Mouse (Mus musculus) lung, embryonic 16.5 days (tissue): ENCODE results near the gene Tmed6. TPM values are rescaled to one million over a fixed set of nuclear protein-coding genes. Genes with fewer than 3 reads are reported as not detected.

Source experiments
- ATAC-seq: fragments of 200-750 bp; cut with Nextera tagmentation; 2 replicates; pipeline ENCODE4 v1.8.0; 2017; ENCODE audit warnings: low read depth, mild to moderate bottlenecking, moderate library complexity
- H3K27ac ChIP-seq: fragments of 300-500 bp; sonication (generic); 2 replicates; pipeline ENCODE4 v1.5.1; 2014; ENCODE audit warnings: mild to moderate bottlenecking, control low read depth, low read length
- H3K27me3 ChIP-seq: fragments of 300-500 bp; sonication (generic); 2 replicates; pipeline ENCODE4 v1.6.1; 2014; ENCODE audit warnings: low read depth, low read length, mixed read lengths; ENCODE audit not compliant: control insufficient read depth, insufficient read depth
- H3K36me3 ChIP-seq: fragments of 300-500 bp; sonication (generic); 2 replicates; pipeline ENCODE4 v1.6.1; 2014; ENCODE audit warnings: low read length; ENCODE audit not compliant: control insufficient read depth, insufficient read depth
- H3K4me1 ChIP-seq: fragments of 300-500 bp; sonication (generic); replicated peaks from 2 replicates; pipeline ENCODE4 v1.6.1; 2014; ENCODE audit warnings: low read length, mixed read lengths; ENCODE audit not compliant: control insufficient read depth, insufficient read depth
- H3K4me2 ChIP-seq: fragments of 300-500 bp; sonication (generic); 2 replicates; pipeline ENCODE4 v1.6.1; 2014; ENCODE audit warnings: low read depth, low read length, control low read depth
- H3K4me3 ChIP-seq: fragments of 300-500 bp; sonication (generic); 2 replicates; pipeline ENCODE4 v1.5.1; 2014; ENCODE audit warnings: mild to moderate bottlenecking, low read length, control low read depth
- H3K9ac ChIP-seq: fragments of 300-500 bp; sonication (generic); 2 replicates; pipeline ENCODE4 v1.6.1; 2014; ENCODE audit warnings: low read length, control low read depth
- H3K9me3 ChIP-seq: fragments of 300-500 bp; sonication (generic); 2 replicates; pipeline ENCODE4 v1.6.1; 2016; ENCODE audit warnings: low read length; ENCODE audit not compliant: control insufficient read depth
- WGBS: fragments of 180-500 bp; shearing (Covaris S2); extraction: QIAGEN DNeasy Blood & Tissue Kit; methylation state at CpG from one replicate; pipeline ENCODE4 v1.1.7; 2014; 5-methylcytosine and 5-hydroxymethylcytosine counted together
- microRNA-seq: library from miRNA; unstranded; fragments of <30 nt; microRNA quantifications from one replicate; pipeline ENCODE4, GENCODE M21; 2016
- polyA plus RNA-seq: library from polyadenylated mRNA; unstranded; fragments of >200 nt; fragmentation: Nextera tagmentation; extraction: Ambion mirVana; gene quantifications from 2 replicates; pipeline ENCODE4 v1.2.1, GENCODE M21; 2015

Gene Tmed6
- polyA plus RNA-seq, 1 experiment from 2014 or later: 1.9 TPM

DNA sequence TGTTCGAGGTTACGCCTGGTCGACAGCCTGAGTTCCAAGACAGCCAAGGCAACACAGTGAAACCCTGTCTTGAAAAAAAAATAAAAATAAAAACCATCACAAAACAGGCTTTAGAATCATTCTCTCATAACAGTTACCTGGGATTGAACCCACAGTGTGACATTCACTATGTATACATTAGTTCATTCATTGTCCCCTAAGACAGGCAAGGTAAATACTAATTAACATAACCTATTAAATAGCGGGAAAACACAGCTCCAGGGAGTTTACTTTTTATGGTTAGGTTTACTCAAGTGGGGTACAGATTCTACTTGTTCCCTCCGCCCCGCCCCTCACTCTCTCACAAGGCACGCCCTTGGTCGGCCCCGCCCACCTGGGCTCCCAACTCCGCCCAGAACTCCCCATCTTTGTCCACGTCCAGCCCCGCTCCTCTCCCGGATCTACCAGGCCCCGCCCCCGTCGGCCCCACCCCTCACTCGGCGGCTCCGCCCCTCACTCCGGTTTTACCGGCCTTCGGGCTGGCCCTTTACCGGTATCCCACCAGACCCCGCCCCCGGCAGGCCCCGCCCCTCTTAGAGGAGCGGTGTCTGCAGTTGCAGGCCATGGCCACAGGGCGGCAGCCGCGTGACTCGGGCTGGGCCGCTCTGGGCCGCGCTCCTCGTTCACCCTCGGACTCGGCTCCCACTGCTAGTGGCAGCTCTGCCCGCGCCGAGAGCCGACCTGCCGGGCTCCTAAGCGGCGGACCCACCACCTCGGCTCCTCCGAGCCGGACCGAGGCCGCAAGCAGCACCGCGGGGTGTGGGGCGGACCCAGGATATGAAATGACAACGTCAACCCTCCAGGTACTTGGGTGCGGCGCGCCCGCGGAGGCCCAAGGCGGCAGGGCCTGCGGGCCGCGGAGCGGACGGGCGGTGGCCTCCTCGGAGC is 34.5 kb downstream of the Tmed6 start, which contains the start of gene Vps4a:
Gene Vps4a, plus strand, starts transcription at position 573 of the 927 bp plus-strand sequence.
- H3K27ac ChIP-seq: peak within 1 kb of the TSS; percentile 87
- peak; percentile 97 for ATAC-seq
- H3K9ac ChIP-seq: peak within 1 kb of the TSS; percentile 97
- H3K4me2 ChIP-seq: peak within 1 kb of the TSS; percentile 85
- H3K9me3 ChIP-seq: no peaks in the 10 kb centered on the region
- no peaks in the 10 kb centered on the region for H3K27me3 ChIP-seq
- H3K4me1 ChIP-seq: peaks cover 17% of the 10 kb centered on the region
- H3K4me3 ChIP-seq: peak within 1 kb of the TSS; percentile 95
- 4% methylated on average over 66 of the region's 66 CpGs for WGBS
- no peaks in the 10 kb centered on the region for H3K36me3 ChIP-seq

DNA sequence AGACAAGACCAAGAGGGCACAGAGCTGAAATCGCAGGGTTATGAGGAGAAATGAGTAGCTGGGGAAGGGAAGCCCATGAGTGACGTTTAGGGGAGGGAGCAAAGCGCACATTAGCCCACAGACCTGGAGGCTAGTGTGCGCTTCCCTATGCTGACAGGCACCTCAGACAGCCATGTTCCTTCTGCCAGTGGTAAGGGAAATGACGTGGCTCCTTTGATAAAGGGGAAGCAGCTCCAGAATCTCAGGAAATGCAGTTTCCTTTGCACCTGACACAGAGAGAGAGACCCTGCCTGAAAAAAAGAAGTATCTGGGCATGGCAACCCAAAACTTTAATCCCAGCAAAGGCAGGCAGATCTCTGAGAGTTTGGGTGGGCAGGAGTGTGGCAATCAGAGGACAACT is 35.4 kb downstream of the Tmed6 start:
- Histone ChIP-seq H3K27ac (no peak overlapping the region), H3K4me2 (no peak overlapping the region), H3K27me3 (no peaks in the 10 kb centered on the region), H3K9me3 (no peaks in the 10 kb centered on the region), H3K4me3 (no peak overlapping the region), H3K36me3 (no peaks in the 10 kb centered on the region), H3K4me1 (peaks cover 17% of the 10 kb centered on the region), H3K9ac (no peak overlapping the region)
- WGBS: 59% methylated on average over 5 of the region's 5 CpGs
- ATAC-seq: no peak

DNA sequence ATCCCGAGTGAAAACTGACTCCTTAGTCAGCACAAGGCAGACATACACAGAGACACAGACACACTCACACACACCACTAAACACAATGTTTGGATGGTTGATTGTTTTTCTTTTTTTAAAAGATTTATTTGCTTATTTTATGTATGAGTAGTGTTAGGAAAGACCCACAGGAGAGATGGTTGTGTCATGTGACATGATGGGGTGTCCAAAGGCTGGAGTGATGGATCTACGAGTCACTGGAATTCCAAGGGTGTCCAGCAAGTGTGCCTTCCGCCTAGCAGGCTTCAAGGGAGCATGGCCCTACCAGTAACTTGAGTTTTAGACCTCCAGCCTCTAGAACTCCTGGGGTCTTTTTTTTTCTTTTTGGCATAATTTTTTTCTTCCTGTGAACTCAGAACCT is 36.1 kb downstream of the Tmed6 start:
- peaks cover 17% of the 10 kb centered on the region for H3K4me1 ChIP-seq
- H3K27ac ChIP-seq: no peak overlapping the region
- H3K9me3 ChIP-seq: no peaks in the 10 kb centered on the region
- H3K36me3 ChIP-seq: no peaks in the 10 kb centered on the region
- H3K27me3 ChIP-seq: no peaks in the 10 kb centered on the region
- no peak overlapping the region for H3K9ac ChIP-seq
- ATAC-seq: no peak
- WGBS: 55% methylated on average over 3 of the region's 3 CpGs
- no peak overlapping the region for H3K4me2 ChIP-seq
- H3K4me3 ChIP-seq: no peak overlapping the region

DNA sequence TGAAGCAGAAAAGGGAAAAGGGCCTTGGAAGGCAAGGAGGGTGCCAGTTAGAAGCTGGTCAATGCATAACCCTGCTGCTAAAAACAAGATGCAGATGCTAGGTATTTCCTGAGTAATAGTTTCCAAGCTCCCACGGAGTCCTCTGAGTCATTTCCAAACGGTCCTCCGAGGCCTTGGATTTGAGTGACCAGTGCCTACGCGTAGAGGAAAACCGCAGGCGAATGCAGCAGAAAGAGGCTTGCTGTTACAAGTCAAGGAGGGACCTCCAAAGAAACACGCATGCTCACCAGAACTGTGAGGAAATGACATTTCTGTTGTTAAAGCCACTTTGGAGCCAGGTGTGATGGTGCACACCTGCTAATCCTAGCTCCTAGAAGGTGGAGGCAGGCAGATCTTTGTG is 42.0 kb downstream of the Tmed6 start:
- WGBS: 89% methylated on average over 8 of the region's 8 CpGs
- Histone ChIP-seq H3K4me3 (no peak overlapping the region), H3K4me1 (no peaks in the 10 kb centered on the region), H3K9me3 (no peaks in the 10 kb centered on the region), H3K36me3 (no peaks in the 10 kb centered on the region), H3K4me2 (no peak overlapping the region), H3K9ac (no peak overlapping the region), H3K27ac (no peak overlapping the region), H3K27me3 (no peaks in the 10 kb centered on the region)
- no peak for ATAC-seq

DNA sequence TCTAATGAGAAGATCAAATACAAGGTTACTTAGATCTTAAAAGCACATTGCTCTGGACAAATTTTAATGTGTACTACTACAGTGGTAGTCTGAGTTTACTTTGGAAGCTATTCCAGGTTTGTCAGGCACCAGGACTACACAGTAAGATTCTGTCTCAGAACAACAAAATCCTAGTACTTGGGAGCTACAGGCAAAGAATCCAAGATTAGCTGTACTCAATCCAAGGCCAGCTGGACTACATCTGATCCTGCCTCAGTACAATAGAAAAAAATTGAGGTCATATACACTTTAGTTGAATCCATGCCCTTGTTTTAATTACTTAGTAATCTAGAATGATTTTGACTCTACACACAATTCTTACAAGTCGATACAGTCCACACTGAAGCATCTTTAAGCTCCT is 50.5 kb downstream of the Tmed6 start:
- Histone ChIP-seq H3K27ac (no peak overlapping the region), H3K36me3 (peaks cover 5% of the 10 kb centered on the region; the same call in 1 of the 2 replicates), H3K27me3 (no peaks in the 10 kb centered on the region), H3K9ac (no peak overlapping the region), H3K9me3 (no peaks in the 10 kb centered on the region), H3K4me3 (no peak overlapping the region), H3K4me2 (no peak overlapping the region), H3K4me1 (no peaks in the 10 kb centered on the region)
- peak; percentile 60; the same call in 1 of the 2 replicates for ATAC-seq
- WGBS: 73% methylated on average over 1 of the region's 1 CpGs

DNA sequence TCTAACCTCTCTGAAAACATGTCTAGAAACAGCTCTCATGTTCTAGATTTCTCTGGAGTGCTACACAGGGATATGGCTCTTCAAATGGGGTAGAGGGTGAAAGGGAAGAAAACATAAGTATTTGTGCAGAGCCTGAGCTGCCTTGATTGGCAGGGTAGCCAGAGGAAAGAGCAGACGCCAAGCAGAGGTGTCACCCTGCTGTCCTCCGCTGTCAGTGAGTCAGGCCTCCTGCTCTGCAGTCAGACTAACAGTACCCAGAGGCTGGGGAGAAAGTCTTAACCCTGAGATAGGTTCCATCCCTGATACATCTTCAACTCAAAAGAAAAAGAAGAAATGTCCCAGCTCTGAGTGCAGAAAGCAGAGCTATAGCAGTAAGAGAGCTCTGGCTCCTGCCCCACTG is 52.8 kb downstream of the Tmed6 start:
- no peaks in the 10 kb centered on the region for H3K27me3 ChIP-seq
- WGBS: 78% methylated on average over 2 of the region's 2 CpGs
- H3K4me2 ChIP-seq: no peak overlapping the region
- H3K27ac ChIP-seq: no peak overlapping the region
- ATAC-seq: no peak
- no peak overlapping the region for H3K4me3 ChIP-seq
- peaks cover 10% of the 10 kb centered on the region; the same call in 1 of the 2 replicates for H3K36me3 ChIP-seq
- H3K9ac ChIP-seq: no peak overlapping the region
- H3K4me1 ChIP-seq: no peaks in the 10 kb centered on the region
- no peaks in the 10 kb centered on the region for H3K9me3 ChIP-seq

Small RNA genes within 50 kb of the gene (microRNA-seq; reads per million reads assigned to microRNA genes)
- gene Mir7075: 0.99 reads per million

Other genes starting within 250 kb of the Tmed6 start
- 0.23 and 0.24 TPM in 2 replicates for gene Has3, start 195.4 kb downstream of the Tmed6 start, polyA plus RNA-seq
- gene Utp4, start 172.0 kb downstream of the Tmed6 start, polyA plus RNA-seq: 54.4 and 59.7 TPM in 2 replicates
- gene Sntb2, start 129.9 kb downstream of the Tmed6 start, polyA plus RNA-seq: 15.0 and 15.7 TPM in 2 replicates
- 65.3 and 68.9 TPM in 2 replicates for gene Vps4a, start 34.4 kb downstream of the Tmed6 start, polyA plus RNA-seq
- gene Pdf, start 17.0 kb downstream of the Tmed6 start, polyA plus RNA-seq: 32.7 and 35.5 TPM in 2 replicates
- 28.6 and 29.6 TPM in 2 replicates for gene Cog8, start 9.0 kb downstream of the Tmed6 start, polyA plus RNA-seq
- gene Nip7, start 8.8 kb downstream of the Tmed6 start, polyA plus RNA-seq: 68.6 and 75.3 TPM in 2 replicates
- 16.8 and 18.4 TPM in 2 replicates for gene Terf2, start 30.9 kb upstream of the Tmed6 start, polyA plus RNA-seq
- gene Cyb5b, start 85.0 kb upstream of the Tmed6 start, polyA plus RNA-seq: 76.5 and 84.0 TPM in 2 replicates
- gene Nfat5, start 227.8 kb upstream of the Tmed6 start, polyA plus RNA-seq: 11.1 and 13.3 TPM in 2 replicates